Mouse (Mus musculus): Measurements from ENCODE around the gene Eloa. TPM values are rescaled to one million over a fixed set of nuclear protein-coding genes. Genes with fewer than 3 reads are reported as not detected.
"Not testable (repeated sequence)": the region's sequence is repeated elsewhere in the genome, so short reads cannot be mapped to it uniquely, and the experiment has no call there.

Gene Eloa
- polyA plus RNA-seq, 1 experiment from 2014 or later, result 27.5 TPM

- 62% methylated on average over 9 of the region's 9 CpGs for WGBS
- Histone ChIP-seq H3K4me3 (peak overlapping the region; percentile 74), H3K27me3 (replicated peaks) (no peaks in the 10 kb centered on the region), H3K36me3 (replicated peaks) (peaks cover 8% of the 10 kb centered on the region; the same call in 1 of the 2 replicates), H3K4me1 (peaks cover 23% of the 10 kb centered on the region), H3K9me3 (no peaks in the 10 kb centered on the region), H3K9ac (peak overlapping the region; percentile 92; the same call in 1 of the 2 replicates), H3K4me2 (peak overlapping the region; percentile 91), H3K27ac (peak overlapping the region; percentile 94)
- ATAC-seq (replicated peaks), result no peak
Observed at GRCm38 (mm10) chr4:135987714-135988113, 33.8 kb downstream of the Eloa start.

GRCm38 (mm10) chr4:135986943-135987710, 34.4 kb downstream of the Eloa start, which contains the start of gene Pithd1:
Gene Pithd1 (minus strand): TSS chr4:135987264.
- Histone ChIP-seq H3K4me3 (peak within 1 kb of the TSS; percentile 74), H3K36me3 (replicated peaks) (peaks cover 8% of the 10 kb centered on the region; the same call in 1 of the 2 replicates), H3K9me3 (no peaks in the 10 kb centered on the region), H3K4me2 (peak within 1 kb of the TSS; percentile 91), H3K27ac (peak within 1 kb of the TSS; percentile 94), H3K27me3 (replicated peaks) (no peaks in the 10 kb centered on the region), H3K9ac (peak within 1 kb of the TSS; percentile 92), H3K4me1 (peaks cover 23% of the 10 kb centered on the region)
- WGBS, result under 1% methylated on average over 75 of the region's 81 CpGs
- ATAC-seq (replicated peaks), result peak; percentile 94

- WGBS, result 6% methylated on average over 23 of the region's 23 CpGs
- ATAC-seq (replicated peaks), result no peak
- no peaks in the 10 kb centered on the region for H3K27me3 ChIP-seq (replicated peaks)
Observed at GRCm38 (mm10) chr4:135986301-135986942, 35.1 kb downstream of the Eloa start.

GRCm38 (mm10) chr4:135985769-135986168, 35.8 kb downstream of the Eloa start:
- Histone ChIP-seq H3K4me3 (peak overlapping the region; percentile 74), H3K27me3 (replicated peaks) (no peaks in the 10 kb centered on the region), H3K27ac (no peak overlapping the region), H3K4me2 (peak overlapping the region; percentile 91), H3K9me3 (no peaks in the 10 kb centered on the region), H3K9ac (no peak overlapping the region), H3K4me1 (peaks cover 23% of the 10 kb centered on the region), H3K36me3 (replicated peaks) (peaks cover 8% of the 10 kb centered on the region; the same call in 1 of the 2 replicates)
- WGBS, result 91% methylated on average over 7 of the region's 7 CpGs
- no peak for ATAC-seq (replicated peaks)

More at GRCm38 (mm10) chr4:135986301-135986942, 35.1 kb downstream of the Eloa start:
- H3K4me3 ChIP-seq, result peak overlapping the region; percentile 74
- peak overlapping the region; percentile 91 for H3K4me2 ChIP-seq
- peaks cover 23% of the 10 kb centered on the region for H3K4me1 ChIP-seq
- H3K36me3 ChIP-seq (replicated peaks), result peaks cover 8% of the 10 kb centered on the region; the same call in 1 of the 2 replicates
- H3K27ac ChIP-seq, result peak overlapping the region; percentile 94
- peak overlapping the region; percentile 92 for H3K9ac ChIP-seq
- H3K9me3 ChIP-seq, result no peaks in the 10 kb centered on the region

- H3K36me3 ChIP-seq (replicated peaks), result peaks cover 8% of the 10 kb centered on the region; the same call in 1 of the 2 replicates
- peaks cover 23% of the 10 kb centered on the region for H3K4me1 ChIP-seq
- no peaks in the 10 kb centered on the region for H3K27me3 ChIP-seq (replicated peaks)
- H3K9ac ChIP-seq, result no peak overlapping the region
- H3K27ac ChIP-seq, result no peak overlapping the region
- WGBS, result 96% methylated on average over 5 of the region's 5 CpGs
- no peaks in the 10 kb centered on the region for H3K9me3 ChIP-seq
- H3K4me3 ChIP-seq, result no peak overlapping the region
- ATAC-seq (replicated peaks), result no peak
- H3K4me2 ChIP-seq, result 0 out of 2 replicates have a peak overlapping the region, but pooled peaks have one; percentile 91
Observed at GRCm38 (mm10) chr4:135985193-135985592, 36.4 kb downstream of the Eloa start.

- Histone ChIP-seq H3K27ac (no peak overlapping the region), H3K4me2 (no peak overlapping the region), H3K4me3 (no peak overlapping the region), H3K4me1 (peaks cover 23% of the 10 kb centered on the region), H3K9ac (no peak overlapping the region), H3K9me3 (no peaks in the 10 kb centered on the region), H3K27me3 (replicated peaks) (no peaks in the 10 kb centered on the region), H3K36me3 (replicated peaks) (peaks cover 8% of the 10 kb centered on the region; the same call in 1 of the 2 replicates)
- ATAC-seq (replicated peaks), result no peak
- 93% methylated on average over 5 of the region's 5 CpGs for WGBS
Observed at GRCm38 (mm10) chr4:135984556-135984955, 37.0 kb downstream of the Eloa start.

GRCm38 (mm10) chr4:135981524-135982063, 40.0 kb downstream of the Eloa start:
- WGBS, result 77% methylated on average over 7 of the region's 7 CpGs
- H3K9me3 ChIP-seq, result no peaks in the 10 kb centered on the region
- peaks cover 12% of the 10 kb centered on the region; the same call in 1 of the 2 replicates for H3K36me3 ChIP-seq (replicated peaks)
- ATAC-seq (replicated peaks), result no peak
- H3K4me3 ChIP-seq, result no peak overlapping the region
- H3K4me2 ChIP-seq, result no peak overlapping the region
- peaks cover 16% of the 10 kb centered on the region for H3K4me1 ChIP-seq
- no peak overlapping the region for H3K9ac ChIP-seq
- no peaks in the 10 kb centered on the region for H3K27me3 ChIP-seq (replicated peaks)
- no peak overlapping the region for H3K27ac ChIP-seq

GRCm38 (mm10) chr4:135980223-135980622, 41.3 kb downstream of the Eloa start:
- ATAC-seq (replicated peaks); H3K27ac ChIP-seq; H3K9ac ChIP-seq; H3K4me3 ChIP-seq; H3K9me3 ChIP-seq; H3K27me3 ChIP-seq (replicated peaks); H3K4me1 ChIP-seq; H3K4me2 ChIP-seq: not testable (repeated sequence)
- H3K36me3 ChIP-seq (replicated peaks), result peaks cover 22% of the 10 kb centered on the region; the same call in 1 of the 2 replicates
- WGBS, result 97% methylated on average over 5 of the region's 5 CpGs

- WGBS, result 94% methylated on average over 12 of the region's 12 CpGs
- no peak for ATAC-seq (replicated peaks)
Observed at GRCm38 (mm10) chr4:135976146-135976545, 45.4 kb downstream of the Eloa start.

GRCm38 (mm10) chr4:135972911-135973811, 48.4 kb downstream of the Eloa start:
- peaks cover 37% of the 10 kb centered on the region for H3K36me3 ChIP-seq (replicated peaks)
- H3K4me3 ChIP-seq, result peak overlapping the region; percentile 94
- H3K4me2 ChIP-seq, result peak overlapping the region; percentile 92
- WGBS, result 77% methylated on average over 13 of the region's 13 CpGs
- H3K9ac ChIP-seq, result peak overlapping the region; percentile 94
- H3K27me3 ChIP-seq (replicated peaks), result no peaks in the 10 kb centered on the region
- peak overlapping the region; percentile 81 for H3K27ac ChIP-seq
- H3K9me3 ChIP-seq, result no peaks in the 10 kb centered on the region
- no peak for ATAC-seq (replicated peaks)
- H3K4me1 ChIP-seq, result peaks cover 19% of the 10 kb centered on the region

More at GRCm38 (mm10) chr4:135976146-135976545, 45.4 kb downstream of the Eloa start:
- Histone ChIP-seq H3K4me3 (no peak overlapping the region), H3K4me1 (peaks cover 11% of the 10 kb centered on the region), H3K27ac (no peak overlapping the region), H3K9ac (no peak overlapping the region), H3K9me3 (no peaks in the 10 kb centered on the region), H3K4me2 (no peak overlapping the region), H3K36me3 (replicated peaks) (peaks cover 17% of the 10 kb centered on the region; the same call in 1 of the 2 replicates), H3K27me3 (replicated peaks) (no peaks in the 10 kb centered on the region)

- WGBS, result 1% methylated on average over 19 of the region's 19 CpGs
- H3K36me3 ChIP-seq (replicated peaks), result peaks cover 42% of the 10 kb centered on the region
Observed at GRCm38 (mm10) chr4:135972556-135972906, 49.0 kb downstream of the Eloa start, which contains the start of gene Lypla2. Gene Lypla2 (minus strand): TSS chr4:135972626.

More at GRCm38 (mm10) chr4:135972556-135972906, 49.0 kb downstream of the Eloa start, which contains the start of gene Lypla2:
- Histone ChIP-seq H3K4me3 (peak within 1 kb of the TSS; percentile 94), H3K9ac (peak within 1 kb of the TSS; percentile 94), H3K4me2 (peak within 1 kb of the TSS; percentile 92), H3K4me1 (peaks cover 19% of the 10 kb centered on the region), H3K27ac (peak within 1 kb of the TSS; percentile 81), H3K9me3 (no peaks in the 10 kb centered on the region), H3K27me3 (replicated peaks) (no peaks in the 10 kb centered on the region)
- ATAC-seq (replicated peaks), result peak; percentile 90
